10 mouse cellular contexts compared by ENCODE assay signal in the genomic region with DNA sequence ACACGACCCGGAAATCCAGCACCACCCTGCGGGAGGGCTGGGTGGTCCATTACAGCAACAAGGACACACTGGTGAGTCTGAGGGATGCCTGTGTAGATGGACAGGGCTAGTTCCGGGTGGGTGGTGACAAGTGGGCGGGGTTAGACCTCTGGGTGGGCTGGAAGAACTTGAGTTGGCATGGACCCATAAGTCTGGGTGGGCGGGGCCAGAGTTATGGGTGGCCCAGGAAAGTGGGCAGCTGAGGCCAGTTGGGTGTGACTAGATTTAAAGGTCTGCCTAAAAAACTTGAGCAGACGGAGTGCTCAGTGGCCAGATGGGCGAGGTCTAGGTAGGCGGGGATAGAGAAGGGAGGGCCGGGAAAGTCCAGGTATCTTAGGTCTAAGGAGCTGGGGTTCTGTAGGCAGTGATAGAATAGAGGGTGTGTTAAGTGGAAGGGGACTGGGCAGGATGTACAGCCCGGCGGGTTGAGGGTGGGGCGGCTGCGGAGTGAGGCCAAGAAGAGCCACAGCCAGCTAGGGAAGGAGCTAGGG. TPM values are rescaled to one million over a fixed set of nuclear protein-coding genes. Genes with fewer than 3 reads are reported as not detected.
DNase-seq lines count a peak whose midpoint lies in the region; ATAC-seq lines count a peak whose summit lies in the region.
"Had no signal": no experiment of that assay in that cellular context is flagged by ENCODE, and none has a peak within 500 bp of the region (broad histone marks: within the 10 kb centered on the region; RNA-seq: fewer than 3 reads in every experiment).

No protein-coding gene starts in this region.

- no peak for DNase-seq in embryonic facial prominence, embryonic 10.5 days (ENCODE audit: low spot score)
- no peak for DNase-seq in liver, embryonic 11.5 days (ENCODE audit: low spot score)
- peak; percentile 38 to 56 for DNase-seq in kidney, postnatal 36 days
- no peak for DNase-seq in forebrain, embryonic 14.5 days (ENCODE audit: low spot score)
- no peak for DNase-seq in frontal cortex, adult 2 months (ENCODE audit: extremely low spot score in 1 of 2, low spot score in 1 of 2)
- DNase-seq: gastrocnemius, postnatal 14 days had no signal

- no peaks in the 10 kb centered on the region for H3K27me3 ChIP-seq in embryonic facial prominence, embryonic 13.5 days
- H3K27me3 ChIP-seq in embryonic facial prominence, embryonic 10.5 days (replicated peaks; ENCODE audit: low read depth, poor library complexity, severe bottlenecking) = no peaks in the 10 kb centered on the region
- no peaks in the 10 kb centered on the region for H3K27me3 ChIP-seq in liver, embryonic 12.5 days (replicated peaks)
- H3K27me3 ChIP-seq in liver, embryonic 11.5 days (replicated peaks; ENCODE audit: control insufficient read depth, insufficient read depth, low read length) = no peaks in the 10 kb centered on the region
- H3K27me3 ChIP-seq in stomach, embryonic 14.5 days (ENCODE audit: control insufficient read depth, insufficient read depth, low read length) = no peaks in the 10 kb centered on the region
- H3K27me3 ChIP-seq in forebrain, embryonic 14.5 days (replicated peaks; ENCODE audit: control insufficient read depth, insufficient read depth, low read length) = no peaks in the 10 kb centered on the region
- H3K27me3 ChIP-seq: megakaryocyte, embryonic 14.5 days had no signal

- no peak overlapping the region for H3K4me3 ChIP-seq in embryonic facial prominence, embryonic 13.5 days
- H3K4me3 ChIP-seq in embryonic facial prominence, embryonic 10.5 days = no peak overlapping the region
- H3K4me3 ChIP-seq in liver, embryonic 12.5 days = no peak overlapping the region
- H3K4me3 ChIP-seq in liver, embryonic 11.5 days (ENCODE audit: low read depth, low read length) = no peak overlapping the region
- H3K4me3 ChIP-seq in stomach, embryonic 14.5 days (ENCODE audit: low read depth, low read length) = no peak overlapping the region
- H3K4me3 ChIP-seq in forebrain, embryonic 14.5 days (ENCODE audit: low read depth, low read length) = no peak overlapping the region
- H3K4me3 ChIP-seq: megakaryocyte, embryonic 14.5 days had no signal

- H3K27ac ChIP-seq in embryonic facial prominence, embryonic 13.5 days = no peak overlapping the region
- H3K27ac ChIP-seq in embryonic facial prominence, embryonic 10.5 days (replicated peaks) = no peak overlapping the region
- H3K27ac ChIP-seq in liver, embryonic 12.5 days = no peak overlapping the region
- H3K27ac ChIP-seq in liver, embryonic 11.5 days (ENCODE audit: low read depth, low read length) = no peak overlapping the region
- no peak overlapping the region for H3K27ac ChIP-seq in stomach, embryonic 14.5 days (ENCODE audit: low read length)
- no peak overlapping the region for H3K27ac ChIP-seq in forebrain, embryonic 14.5 days (ENCODE audit: low read depth, low read length)

- H3K4me2 ChIP-seq in embryonic facial prominence, embryonic 13.5 days = no peak overlapping the region
- H3K4me2 ChIP-seq in liver, embryonic 12.5 days = no peak overlapping the region
- H3K4me2 ChIP-seq in liver, embryonic 11.5 days = no peak overlapping the region
- H3K4me2 ChIP-seq in stomach, embryonic 14.5 days (replicated peaks; ENCODE audit: low read depth, low read length) = no peak overlapping the region
- no peak overlapping the region for H3K4me2 ChIP-seq in forebrain, embryonic 14.5 days (ENCODE audit: low read length)

- H3K36me3 ChIP-seq in embryonic facial prominence, embryonic 13.5 days = peaks cover 92% of the 10 kb centered on the region
- H3K36me3 ChIP-seq in embryonic facial prominence, embryonic 10.5 days (replicated peaks) = peaks cover 94% of the 10 kb centered on the region
- H3K36me3 ChIP-seq in liver, embryonic 12.5 days = peaks cover 82% of the 10 kb centered on the region
- H3K36me3 ChIP-seq in liver, embryonic 11.5 days (ENCODE audit: control insufficient read depth, insufficient read depth, low read length) = peaks cover 38% of the 10 kb centered on the region
- H3K36me3 ChIP-seq in stomach, embryonic 14.5 days (ENCODE audit: control insufficient read depth, insufficient read depth, low read length) = peaks cover 42% of the 10 kb centered on the region
- peaks cover 70% of the 10 kb centered on the region for H3K36me3 ChIP-seq in forebrain, embryonic 14.5 days (ENCODE audit: control insufficient read depth, insufficient read depth, low read length)

- H3K9me3 ChIP-seq in embryonic facial prominence, embryonic 13.5 days = no peaks in the 10 kb centered on the region
- H3K9me3 ChIP-seq in embryonic facial prominence, embryonic 10.5 days = no peaks in the 10 kb centered on the region
- no peaks in the 10 kb centered on the region for H3K9me3 ChIP-seq in liver, embryonic 12.5 days (replicated peaks)
- no peaks in the 10 kb centered on the region for H3K9me3 ChIP-seq in liver, embryonic 11.5 days (ENCODE audit: control insufficient read depth, low read length)
- H3K9me3 ChIP-seq in stomach, embryonic 14.5 days (ENCODE audit: control insufficient read depth, low read depth, low read length) = no peaks in the 10 kb centered on the region
- H3K9me3 ChIP-seq in forebrain, embryonic 14.5 days (replicated peaks; ENCODE audit: control insufficient read depth, low read length) = no peaks in the 10 kb centered on the region
- H3K9me3 ChIP-seq: megakaryocyte, embryonic 14.5 days had no signal

- H3K9ac ChIP-seq in embryonic facial prominence, embryonic 13.5 days = no peak overlapping the region
- H3K9ac ChIP-seq in liver, embryonic 12.5 days = no peak overlapping the region
- H3K9ac ChIP-seq in liver, embryonic 11.5 days (ENCODE audit: low read depth, low read length) = no peak overlapping the region
- H3K9ac ChIP-seq in stomach, embryonic 14.5 days (replicated peaks; ENCODE audit: low read depth, low read length) = no peak overlapping the region
- no peak overlapping the region for H3K9ac ChIP-seq in forebrain, embryonic 14.5 days (ENCODE audit: low read length)

- 0 out of 2 replicates have a peak, but pooled peaks have one; percentile 24 for ATAC-seq in embryonic facial prominence, embryonic 13.5 days (ENCODE audit: insufficient number of reproducible peaks, insufficient read depth, low FRiP score, low TSS enrichment, low read depth)
- peak; percentile 13; the same call in 1 of the 2 replicates for ATAC-seq in liver, embryonic 12.5 days
- ATAC-seq in liver, embryonic 11.5 days (replicated peaks; ENCODE audit: low FRiP score) = no peak; the same call in 1 of the 2 replicates
- peak; percentile 85 for ATAC-seq in stomach, embryonic 14.5 days (ENCODE audit: insufficient number of reproducible peaks, insufficient read depth, low FRiP score, low read depth)
- no peak for ATAC-seq in forebrain, embryonic 14.5 days

- WGBS in embryonic facial prominence, embryonic 13.5 days = 84% methylated on average over 14 of the region's 14 CpGs
- WGBS in embryonic facial prominence, embryonic 10.5 days = 87% methylated on average over 14 of the region's 14 CpGs
- 73% methylated on average over 14 of the region's 14 CpGs for WGBS in liver, embryonic 12.5 days (ENCODE audit: insufficient replicate concordance)
- 84% methylated on average over 14 of the region's 14 CpGs for WGBS in liver, embryonic 11.5 days
- 77% methylated on average over 14 of the region's 14 CpGs for WGBS in stomach, embryonic 14.5 days
- WGBS in forebrain, embryonic 14.5 days = 88% methylated on average over 14 of the region's 14 CpGs

- no peaks in the 10 kb centered on the region for H3K4me1 ChIP-seq in embryonic facial prominence, embryonic 13.5 days
- H3K4me1 ChIP-seq in embryonic facial prominence, embryonic 10.5 days = peaks cover 5% of the 10 kb centered on the region; the same call in 1 of the 2 replicates
- H3K4me1 ChIP-seq in liver, embryonic 12.5 days = 0 out of 2 replicates have a peak, but pooled peaks cover 2% of the 10 kb centered on the region
- no peaks in the 10 kb centered on the region for H3K4me1 ChIP-seq in liver, embryonic 11.5 days (replicated peaks; ENCODE audit: control insufficient read depth, insufficient read depth, low read length)
- H3K4me1 ChIP-seq in stomach, embryonic 14.5 days (ENCODE audit: control insufficient read depth, insufficient read depth, low read length) = no peaks in the 10 kb centered on the region
- H3K4me1 ChIP-seq in forebrain, embryonic 14.5 days (ENCODE audit: control insufficient read depth, insufficient read depth, low read length) = no peaks in the 10 kb centered on the region

RNA-seq across cellular contexts. Expression of gene Prkd2, which starts 10.7 kb away (rescaled TPM):
- 20.5 and 20.8 TPM in 2 replicates for polyA plus RNA-seq in embryonic facial prominence, embryonic 13.5 days (2015; fragmentation: Nextera tagmentation; extraction: Ambion mirVana)
- polyA plus RNA-seq in embryonic facial prominence, embryonic 10.5 days (2016; fragmentation: Nextera tagmentation; extraction: Ambion mirVana) = 12.9 and 13.1 TPM in 2 replicates
- polyA plus RNA-seq in liver, embryonic 12.5 days (2016; fragmentation: Nextera tagmentation; extraction: Ambion mirVana) = 4.4 and 4.7 TPM in 2 replicates
- polyA plus RNA-seq in liver, embryonic 11.5 days (2014; fragmentation: Nextera tagmentation; extraction: Ambion mirVana) = 7.6 and 8.4 TPM in 2 replicates
- 14.2 and 14.6 TPM in 2 replicates for polyA plus RNA-seq in stomach, embryonic 14.5 days (2014; fragmentation: Nextera tagmentation; extraction: Ambion mirVana)
- 4.5 and 6.7 TPM in 2 replicates for polyA plus RNA-seq in forebrain, embryonic 14.5 days (2014; fragmentation: Nextera tagmentation; extraction: Ambion mirVana)
- polyA plus RNA-seq in frontal cortex, adult 2 months (2012; rRNA removed) = 6.4 and 6.7 TPM in 2 replicates

RNA-seq across cellular contexts. Expression of gene Dact3, which starts 21.8 kb away (rescaled TPM):
- 4.9 TPM in 2 replicates for polyA plus RNA-seq in embryonic facial prominence, embryonic 13.5 days (2015; fragmentation: Nextera tagmentation; extraction: Ambion mirVana)
- 5.5 and 6.0 TPM in 2 replicates for polyA plus RNA-seq in embryonic facial prominence, embryonic 10.5 days (2016; fragmentation: Nextera tagmentation; extraction: Ambion mirVana)
- 1.5 TPM in 2 replicates for polyA plus RNA-seq in liver, embryonic 12.5 days (2016; fragmentation: Nextera tagmentation; extraction: Ambion mirVana)
- polyA plus RNA-seq in liver, embryonic 11.5 days (2014; fragmentation: Nextera tagmentation; extraction: Ambion mirVana) = 2.5 and 2.6 TPM in 2 replicates
- 5.5 and 6.1 TPM in 2 replicates for polyA plus RNA-seq in stomach, embryonic 14.5 days (2014; fragmentation: Nextera tagmentation; extraction: Ambion mirVana)
- polyA plus RNA-seq in forebrain, embryonic 14.5 days (2014; fragmentation: Nextera tagmentation; extraction: Ambion mirVana) = 3.5 and 4.4 TPM in 2 replicates
- 151 and 154 TPM in 2 replicates for polyA plus RNA-seq in frontal cortex, adult 2 months (2012; rRNA removed)

RNA-seq across cellular contexts. Expression of gene Fkrp, which starts 36.8 kb away (rescaled TPM):
- 26.8 and 30.5 TPM in 2 replicates for polyA plus RNA-seq in embryonic facial prominence, embryonic 13.5 days (2015; fragmentation: Nextera tagmentation; extraction: Ambion mirVana)
- polyA plus RNA-seq in embryonic facial prominence, embryonic 10.5 days (2016; fragmentation: Nextera tagmentation; extraction: Ambion mirVana) = 26.1 and 28.5 TPM in 2 replicates
- polyA plus RNA-seq in liver, embryonic 12.5 days (2016; fragmentation: Nextera tagmentation; extraction: Ambion mirVana) = 14.9 and 16.0 TPM in 2 replicates
- polyA plus RNA-seq in liver, embryonic 11.5 days (2014; fragmentation: Nextera tagmentation; extraction: Ambion mirVana) = 20.3 and 22.9 TPM in 2 replicates
- 23.8 and 25.8 TPM in 2 replicates for polyA plus RNA-seq in stomach, embryonic 14.5 days (2014; fragmentation: Nextera tagmentation; extraction: Ambion mirVana)
- polyA plus RNA-seq in forebrain, embryonic 14.5 days (2014; fragmentation: Nextera tagmentation; extraction: Ambion mirVana) = 26.4 and 30.3 TPM in 2 replicates
- polyA plus RNA-seq in frontal cortex, adult 2 months (2012; rRNA removed) = 38.2 and 40.3 TPM in 2 replicates

RNA-seq across cellular contexts. Expression of gene Strn4, which starts 37.7 kb away (rescaled TPM):
- 122 and 124 TPM in 2 replicates for polyA plus RNA-seq in embryonic facial prominence, embryonic 13.5 days (2015; fragmentation: Nextera tagmentation; extraction: Ambion mirVana)
- 129 and 131 TPM in 2 replicates for polyA plus RNA-seq in embryonic facial prominence, embryonic 10.5 days (2016; fragmentation: Nextera tagmentation; extraction: Ambion mirVana)
- 61.3 and 63.2 TPM in 2 replicates for polyA plus RNA-seq in liver, embryonic 12.5 days (2016; fragmentation: Nextera tagmentation; extraction: Ambion mirVana)
- polyA plus RNA-seq in liver, embryonic 11.5 days (2014; fragmentation: Nextera tagmentation; extraction: Ambion mirVana) = 74.8 and 80.9 TPM in 2 replicates
- polyA plus RNA-seq in stomach, embryonic 14.5 days (2014; fragmentation: Nextera tagmentation; extraction: Ambion mirVana) = 105 and 120 TPM in 2 replicates
- polyA plus RNA-seq in forebrain, embryonic 14.5 days (2014; fragmentation: Nextera tagmentation; extraction: Ambion mirVana) = 175 and 186 TPM in 2 replicates
- polyA plus RNA-seq in frontal cortex, adult 2 months (2012; rRNA removed) = 262 TPM in 2 replicates

RNA-seq across cellular contexts. Expression of gene Gng8, which starts 38.2 kb away (rescaled TPM):
- 19.9 and 32.0 TPM in 2 replicates for polyA plus RNA-seq in embryonic facial prominence, embryonic 13.5 days (2015; fragmentation: Nextera tagmentation; extraction: Ambion mirVana)
- 14.7 and 20.3 TPM in 2 replicates for polyA plus RNA-seq in embryonic facial prominence, embryonic 10.5 days (2016; fragmentation: Nextera tagmentation; extraction: Ambion mirVana)
- 0.80 and 1.7 TPM in 2 replicates for polyA plus RNA-seq in liver, embryonic 12.5 days (2016; fragmentation: Nextera tagmentation; extraction: Ambion mirVana)
- 1.8 and 3.3 TPM in 2 replicates for polyA plus RNA-seq in liver, embryonic 11.5 days (2014; fragmentation: Nextera tagmentation; extraction: Ambion mirVana)
- 12.8 and 12.9 TPM in 2 replicates for polyA plus RNA-seq in stomach, embryonic 14.5 days (2014; fragmentation: Nextera tagmentation; extraction: Ambion mirVana)
- 9.8 and 11.0 TPM in 2 replicates for polyA plus RNA-seq in forebrain, embryonic 14.5 days (2014; fragmentation: Nextera tagmentation; extraction: Ambion mirVana)
- 5.9 and 7.6 TPM in 2 replicates for polyA plus RNA-seq in frontal cortex, adult 2 months (2012; rRNA removed)

Comparison
In these comparisons a context has a peak if more than half of its experiments do, and no peak if none do; other contexts are left out.
1. ATAC-seq: peak in embryonic facial prominence, embryonic 13.5 days (single experiment), liver, embryonic 12.5 days (single experiment) and stomach, embryonic 14.5 days (single experiment); none in liver, embryonic 11.5 days (single experiment) and forebrain, embryonic 14.5 days (single experiment).
2. DNase-seq: peak in kidney, postnatal 36 days (2 of 2); none in embryonic facial prominence, embryonic 10.5 days (single experiment), liver, embryonic 11.5 days (single experiment), forebrain, embryonic 14.5 days (single experiment) and frontal cortex, adult 2 months (0 of 2).
3. RNA of gene Dact3, which starts 21.8 kb away (polyA plus RNA-seq): 151 to 154 TPM in frontal cortex, adult 2 months; 5.5 to 6.0 TPM in embryonic facial prominence, embryonic 10.5 days, 5.5 to 6.1 TPM in stomach, embryonic 14.5 days, 4.9 TPM in embryonic facial prominence, embryonic 13.5 days, 3.5 to 4.4 TPM in forebrain, embryonic 14.5 days, 2.5 to 2.6 TPM in liver, embryonic 11.5 days and 1.5 TPM in liver, embryonic 12.5 days; every median in the first group is over 10 times any median in the second.